Mouse (Mus musculus) ES-E14 (cell line): ENCODE measurements around the gene Spink8. TPM values are rescaled to one million over a fixed set of nuclear protein-coding genes. Genes with fewer than 3 reads are reported as not detected.
A peak's percentile ranks its signal among the peaks of the same experiment; 100 is the strongest.

ENCODE experiments used
- DNase-seq: peaks from one replicate; pipeline ENCODE4 v3.0.0-alpha.2; 2013; ENCODE audit warnings: low read depth, low spot score
- H3K27ac ChIP-seq: 2 replicates; pipeline ENCODE4 v1.5.1; 2012; ENCODE audit warnings: low read depth, mild to moderate bottlenecking, low read length, moderate library complexity, mixed read lengths; ENCODE audit not compliant: poor library complexity, insufficient read depth, severe bottlenecking
- H3K36me3 ChIP-seq: 2 replicates; pipeline ENCODE4 v1.6.1; 2012; ENCODE audit warnings: mild to moderate bottlenecking, low read length, moderate library complexity, mixed read lengths; ENCODE audit not compliant: control insufficient read depth, poor library complexity, insufficient read depth, severe bottlenecking
- H3K4me1 ChIP-seq, 2 experiments: fragments of 150-350 bp in 1 of 2; sonication (generic) in 1 of 2; 2 replicates each; pipeline ENCODE4 v1.6.1; 2012; ENCODE audit warnings: low read length in 2 of 2, mild to moderate bottlenecking in 1 of 2, mixed read lengths in 1 of 2; ENCODE audit not compliant: control insufficient read depth in 2 of 2, insufficient read depth in 2 of 2, poor library complexity in 1 of 2
- H3K4me3 ChIP-seq, 2 experiments: fragments of 150-350 bp in 1 of 2; sonication (generic) in 1 of 2; 2 replicates each; pipeline ENCODE4 v1.5.1; 2012; ENCODE audit warnings: low read length in 2 of 2, low read depth in 1 of 2, mild to moderate bottlenecking in 1 of 2, mixed read lengths in 1 of 2; ENCODE audit not compliant: insufficient read depth in 1 of 2, poor library complexity in 1 of 2, severe bottlenecking in 1 of 2
- H3K9ac ChIP-seq: 2 replicates; pipeline ENCODE4 v1.6.1; 2012; ENCODE audit warnings: low read depth, mild to moderate bottlenecking, low read length, mixed read lengths; ENCODE audit not compliant: poor library complexity, insufficient read depth, severe bottlenecking
- H3K9me3 ChIP-seq: fragments of 150-350 bp; sonication (generic); 2 replicates; pipeline ENCODE4 v1.6.1; 2012; ENCODE audit warnings: low read depth, mild to moderate bottlenecking, low read length; ENCODE audit not compliant: control insufficient read depth, insufficient read depth
- CHD2 ChIP-seq: IDR thresholded peaks from 2 replicates; pipeline ENCODE4 v1.6.1; 2014; ENCODE audit warnings: mild to moderate bottlenecking, low read depth, low read length, inconsistent platforms
- HCFC1 ChIP-seq: IDR thresholded peaks from 2 replicates; pipeline ENCODE4 v1.6.1; 2012; ENCODE audit warnings: low read length, inconsistent platforms, borderline replicate concordance; ENCODE audit not compliant: insufficient read depth
- MAFK ChIP-seq: IDR thresholded peaks from 2 replicates; pipeline ENCODE4 v1.6.1; 2014; ENCODE audit warnings: mild to moderate bottlenecking, low read depth, low read length, inconsistent platforms; ENCODE audit not compliant: insufficient read depth
- ZC3H11A ChIP-seq: IDR thresholded peaks from 2 replicates; pipeline ENCODE4 v1.6.1; 2012; ENCODE audit warnings: low read depth, mild to moderate bottlenecking, inconsistent platforms, low read length, borderline replicate concordance
- ZNF384 ChIP-seq: IDR thresholded peaks from 2 replicates; pipeline ENCODE4 v1.6.1; 2012; ENCODE audit warnings: low read depth, low read length, inconsistent platforms
- in situ Hi-C, 2 experiments: fragments of 600-800 bp; cut with MboI; formaldehyde crosslinking; loops; one replicate each; pipeline ENCODE4 v1.15.1; 2025; ENCODE audit warnings: low sequenced_read_pairs in 2 of 2, inconsistent platforms in 1 of 2; ENCODE audit not compliant: unreplicated experiment in 2 of 2
- total RNA-seq: library from RNA; depleted of rRNA; stranded (reverse); fragments of 300-350 nt; gene quantifications from 2 replicates; pipeline ENCODE4 v1.2.3, GENCODE M21; 2012

Gene Spink8
- total RNA-seq, 1 experiment: 0.31 TPM

- in situ Hi-C loops: no loop called here
- no peak overlapping the region for H3K9ac ChIP-seq
- no peak overlapping the region for H3K27ac ChIP-seq
- TF ChIP-seq ZNF384 (no peak), HCFC1 (no peak), ZC3H11A (no peak), MAFK (no peak), CHD2 (no peak)
- H3K9me3 ChIP-seq: no peaks in the 10 kb centered on the region
- no peak for DNase-seq
- no peaks in the 10 kb centered on the region for H3K36me3 ChIP-seq
- peaks cover 0 to 2% of the 10 kb centered on the region in 2 experiments; a peak in 1 of 4 replicates for H3K4me1 ChIP-seq
- no peak overlapping the region for H3K4me3 ChIP-seq
Measured at GRCm38 (mm10) chr9:109854341-109854740, 42.3 kb downstream of the Spink8 start.

- Histone ChIP-seq H3K36me3 (no peaks in the 10 kb centered on the region), H3K4me1 (peaks cover 0 to 2% of the 10 kb centered on the region in 2 experiments; a peak in 1 of 4 replicates), H3K4me3 (no peak overlapping the region), H3K27ac (no peak overlapping the region), H3K9ac (no peak overlapping the region), H3K9me3 (no peaks in the 10 kb centered on the region)
- in situ Hi-C loops: no loop called here
- DNase-seq: no peak
- TF ChIP-seq ZNF384 (no peak), HCFC1 (no peak), CHD2 (no peak), MAFK (no peak), ZC3H11A (no peak)
Measured at GRCm38 (mm10) chr9:109855947-109856346, 43.9 kb downstream of the Spink8 start.

GRCm38 (mm10) chr9:109862397-109863044, 50.4 kb downstream of the Spink8 start:
- peak overlapping the region in 1 of 2 experiments; percentile 53; a peak in 2 of 4 replicates for H3K4me3 ChIP-seq

GRCm38 (mm10) chr9:109863085-109863484, 51.0 kb downstream of the Spink8 start:
- TF ChIP-seq ZNF384: no peak
- no peak for TF ChIP-seq HCFC1
- no peak for TF ChIP-seq CHD2
- TF ChIP-seq ZC3H11A: no peak
- TF ChIP-seq MAFK: no peak
- H3K4me3 ChIP-seq: no peak overlapping the region
- no peak for DNase-seq

More at GRCm38 (mm10) chr9:109862397-109863044, 50.4 kb downstream of the Spink8 start:
- in situ Hi-C loops: no loop called here
- H3K27ac ChIP-seq: no peak overlapping the region
- no peak overlapping the region for H3K9ac ChIP-seq
- TF ChIP-seq ZNF384: no peak
- peak; percentile 68; the same call in 1 of the 2 replicates for TF ChIP-seq ZC3H11A
- no peak for TF ChIP-seq HCFC1
- no peak for TF ChIP-seq CHD2
- TF ChIP-seq MAFK: no peak
- H3K36me3 ChIP-seq: no peaks in the 10 kb centered on the region
- no peaks in the 10 kb centered on the region for H3K9me3 ChIP-seq
- peaks cover 1 to 3% of the 10 kb centered on the region in 2 experiments; a peak in 1 of 4 replicates for H3K4me1 ChIP-seq
- DNase-seq: peak; percentile 76

More at GRCm38 (mm10) chr9:109863085-109863484, 51.0 kb downstream of the Spink8 start:
- in situ Hi-C loops: no loop called here
- no peaks in the 10 kb centered on the region for H3K36me3 ChIP-seq
- peaks cover 1 to 3% of the 10 kb centered on the region in 2 experiments; a peak in 1 of 4 replicates for H3K4me1 ChIP-seq
- no peak overlapping the region for H3K9ac ChIP-seq
- H3K9me3 ChIP-seq: no peaks in the 10 kb centered on the region
- H3K27ac ChIP-seq: no peak overlapping the region
